Mouse (Mus musculus): ENCODE data around the gene Tns1. TPM values are rescaled to one million over a fixed set of nuclear protein-coding genes. Genes with fewer than 3 reads are reported as not detected.

Gene Tns1
- total RNA-seq, 2 experiments from 2014 or later, result 636 to 666 TPM

GRCm38 (mm10) chr1:74091138-74091537 is 33.1 kb downstream of the Tns1 start:
- DNase-seq, result peak in 1 of 2 experiments; percentile 35

GRCm38 (mm10) chr1:74090329-74090728 is 33.9 kb downstream of the Tns1 start:
- no peak for DNase-seq

- DNase-seq, result peak; percentile 68 to 80
These were observed 35.7 kb downstream of the Tns1 start for GRCm38 (mm10) chr1:74088569-74088968.

- no peak for DNase-seq
These were observed 38.7 kb downstream of the Tns1 start for GRCm38 (mm10) chr1:74085566-74085965.

GRCm38 (mm10) chr1:74084752-74085151 is 39.5 kb downstream of the Tns1 start:
- DNase-seq, result no peak

GRCm38 (mm10) chr1:74084065-74084705 is 40.1 kb downstream of the Tns1 start:
- DNase-seq, result peak; percentile 77 to 90

- DNase-seq, result peak; percentile 69 to 80
These were observed 41.3 kb downstream of the Tns1 start for GRCm38 (mm10) chr1:74082841-74083463.

GRCm38 (mm10) chr1:74081573-74081989 is 42.7 kb downstream of the Tns1 start:
- DNase-seq, result peak; percentile 57 to 63

- DNase-seq, result peak; percentile 88 to 97
These were observed 46.9 kb downstream of the Tns1 start for GRCm38 (mm10) chr1:74077353-74077752.

GRCm38 (mm10) chr1:74076230-74076629 is 48.0 kb downstream of the Tns1 start:
- DNase-seq, result no peak

- peak; percentile 56 to 86 for DNase-seq
These were observed 49.4 kb downstream of the Tns1 start for GRCm38 (mm10) chr1:74074693-74075485.

GRCm38 (mm10) chr1:74073791-74074190 is 50.5 kb downstream of the Tns1 start:
- no peak for DNase-seq

GRCm38 (mm10) chr1:74070745-74071144 is 53.5 kb downstream of the Tns1 start:
- peak; percentile 38 to 48 for DNase-seq

- DNase-seq, result peak; percentile 50 to 56
These were observed 54.2 kb downstream of the Tns1 start for GRCm38 (mm10) chr1:74070001-74070551.

- peak; percentile 64 to 80 for DNase-seq
These were observed 55.0 kb downstream of the Tns1 start for GRCm38 (mm10) chr1:74069085-74069835.

GRCm38 (mm10) chr1:74068366-74069084 is 55.7 kb downstream of the Tns1 start:
- peak; percentile 27 to 71 for DNase-seq

- no peak for DNase-seq
These were observed 56.4 kb downstream of the Tns1 start for GRCm38 (mm10) chr1:74067866-74068265.

- DNase-seq, result peak; percentile 40 to 60
These were observed 57.7 kb downstream of the Tns1 start for GRCm38 (mm10) chr1:74066576-74066975.

- peak; percentile 70 to 80 for DNase-seq
These were observed 58.2 kb downstream of the Tns1 start for GRCm38 (mm10) chr1:74066061-74066460.

GRCm38 (mm10) chr1:74060046-74060445 is 64.2 kb downstream of the Tns1 start:
- no peak for DNase-seq

- no peak for DNase-seq
These were observed 64.7 kb downstream of the Tns1 start for GRCm38 (mm10) chr1:74059552-74059951.

Measured in heart, adult 18-20 months (tissue).